Mouse (Mus musculus): ENCODE data around the gene Fxyd6. TPM values are rescaled to one million over a fixed set of nuclear protein-coding genes. Genes with fewer than 3 reads are reported as not detected.

Fxyd6 gene
- total and polyA plus RNA-seq, 2 experiments = 0.46 to 0.56 TPM

- 8% methylated on average over 26 of the region's 26 CpGs for WGBS
- Histone ChIP-seq H3K79me2 (ENCODE audit: control insufficient read depth, insufficient read depth, low read length) (no peaks in the 10 kb centered on the region), H3K9ac (ENCODE audit: low read depth, low read length) (no peak overlapping the region), H3K27ac (replicated peaks; ENCODE audit: insufficient read depth, low read depth, low read length) (no peak overlapping the region), H3K4me1 (ENCODE audit: control insufficient read depth, insufficient read depth, low read length) (no peaks in the 10 kb centered on the region), H3K27me3 (ENCODE audit: control insufficient read depth, insufficient read depth, low read length) (peaks cover 14% of the 10 kb centered on the region; the same call in 1 of the 2 replicates), H3K4me3 (ENCODE audit: insufficient read depth, low read depth, low read length) (no peak overlapping the region), H3K36me3 (ENCODE audit: control insufficient read depth, insufficient read depth, low read length) (no peaks in the 10 kb centered on the region)
- DNase-seq (ENCODE audit: extremely low read depth, low read depth, low spot score) = no peak
- TF ChIP-seq POLR2A (IDR thresholded peaks at IDR 0.05; ENCODE audit: extremely low read depth, insufficient read depth, low read length) (no peak), CTCF (IDR thresholded peaks at IDR 0.05; ENCODE audit: low read depth, low read length) (no peak)
Observed at GRCm38 (mm10) chr9:45431150-45431549, 61.2 kb downstream of the Fxyd6 start.

DNA sequence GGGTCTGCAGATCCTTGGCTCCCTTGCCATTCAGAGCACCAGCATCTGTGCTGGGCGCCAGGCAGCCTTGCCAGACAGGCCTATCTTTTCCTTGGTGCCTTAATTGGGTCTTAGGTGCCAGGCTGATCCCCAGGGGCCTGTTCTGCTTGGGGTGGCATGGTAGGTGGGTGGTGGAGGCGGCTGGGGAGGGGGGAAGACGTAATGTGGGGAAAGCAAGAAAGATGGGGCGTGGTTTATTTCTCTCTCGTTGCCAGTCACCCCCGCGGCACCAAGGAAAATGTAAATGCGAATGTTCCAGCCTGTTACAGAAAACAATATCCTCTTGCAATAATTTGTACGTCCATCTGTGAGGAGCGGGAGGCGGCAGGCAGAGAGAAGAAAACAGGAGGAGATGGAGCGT, 62.7 kb downstream of the Fxyd6 start:
- WGBS = 72% methylated on average over 12 of the region's 12 CpGs
- TF ChIP-seq POLR2A (IDR thresholded peaks at IDR 0.05; ENCODE audit: extremely low read depth, insufficient read depth, low read length) (no peak), CTCF (IDR thresholded peaks at IDR 0.05; ENCODE audit: low read depth, low read length) (no peak)
- Histone ChIP-seq H3K27ac (replicated peaks; ENCODE audit: insufficient read depth, low read depth, low read length) (no peak overlapping the region), H3K4me1 (ENCODE audit: control insufficient read depth, insufficient read depth, low read length) (no peaks in the 10 kb centered on the region), H3K27me3 (ENCODE audit: control insufficient read depth, insufficient read depth, low read length) (peaks cover 14% of the 10 kb centered on the region; the same call in 1 of the 2 replicates), H3K9ac (ENCODE audit: low read depth, low read length) (no peak overlapping the region), H3K36me3 (ENCODE audit: control insufficient read depth, insufficient read depth, low read length) (no peaks in the 10 kb centered on the region), H3K4me3 (ENCODE audit: insufficient read depth, low read depth, low read length) (no peak overlapping the region), H3K79me2 (ENCODE audit: control insufficient read depth, insufficient read depth, low read length) (no peaks in the 10 kb centered on the region)
- DNase-seq (ENCODE audit: extremely low read depth, low read depth, low spot score) = no peak

DNA sequence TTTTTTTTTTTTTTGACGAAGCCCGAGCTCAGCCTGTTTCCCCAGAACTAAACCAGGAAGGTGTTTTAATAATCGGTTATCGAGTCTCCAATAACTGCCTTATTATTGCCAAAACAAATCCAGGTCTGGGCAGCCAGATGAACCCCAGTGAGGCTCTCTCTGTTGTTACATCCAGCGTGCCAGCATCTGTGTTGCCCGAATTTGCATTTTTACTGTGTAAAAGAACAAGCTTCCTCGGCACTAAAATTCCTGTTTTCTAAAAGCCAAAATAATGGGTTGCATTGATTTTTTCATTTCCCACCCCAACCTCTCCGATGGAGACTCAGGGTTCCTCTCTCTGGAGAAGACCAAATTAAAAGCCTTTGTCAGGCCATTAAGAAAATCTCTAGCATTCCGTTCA, 63.1 kb downstream of the Fxyd6 start:
- no peak for DNase-seq (ENCODE audit: extremely low read depth, low read depth, low spot score)
- H3K27me3 ChIP-seq (ENCODE audit: control insufficient read depth, insufficient read depth, low read length) = peaks cover 14% of the 10 kb centered on the region; the same call in 1 of the 2 replicates
- no peaks in the 10 kb centered on the region for H3K4me1 ChIP-seq (ENCODE audit: control insufficient read depth, insufficient read depth, low read length)
- TF ChIP-seq POLR2A (IDR thresholded peaks at IDR 0.05; ENCODE audit: extremely low read depth, insufficient read depth, low read length) (no peak), CTCF (IDR thresholded peaks at IDR 0.05; ENCODE audit: low read depth, low read length) (no peak)
- H3K79me2 ChIP-seq (ENCODE audit: control insufficient read depth, insufficient read depth, low read length) = no peaks in the 10 kb centered on the region
- H3K9ac ChIP-seq (ENCODE audit: low read depth, low read length) = no peak overlapping the region
- H3K36me3 ChIP-seq (ENCODE audit: control insufficient read depth, insufficient read depth, low read length) = no peaks in the 10 kb centered on the region
- H3K4me3 ChIP-seq (ENCODE audit: insufficient read depth, low read depth, low read length) = no peak overlapping the region
- H3K27ac ChIP-seq (replicated peaks; ENCODE audit: insufficient read depth, low read depth, low read length) = no peak overlapping the region
- 85% methylated on average over 9 of the region's 9 CpGs for WGBS

DNA sequence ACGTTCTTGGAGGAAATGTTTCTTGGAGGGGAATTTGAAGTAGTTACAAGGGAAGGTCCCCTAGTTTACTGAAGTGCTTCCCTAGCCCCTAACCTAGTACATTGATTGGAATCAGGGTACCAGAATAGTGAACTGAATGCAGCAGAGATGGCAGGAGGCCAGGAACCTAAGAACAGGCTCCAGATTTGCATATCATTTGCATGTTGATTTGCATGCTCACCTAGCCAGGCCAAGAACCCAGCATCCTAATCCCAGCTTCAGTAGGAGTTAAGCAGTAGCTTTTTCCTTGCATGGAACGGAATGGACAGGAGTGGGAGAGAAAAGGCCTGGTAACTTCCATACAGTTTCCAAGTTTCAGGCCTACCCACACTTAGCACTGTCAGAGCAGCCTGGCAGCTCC, 64.2 kb downstream of the Fxyd6 start:
- no peak for TF ChIP-seq CTCF (IDR thresholded peaks at IDR 0.05; ENCODE audit: low read depth, low read length)
- TF ChIP-seq POLR2A (IDR thresholded peaks at IDR 0.05; ENCODE audit: extremely low read depth, insufficient read depth, low read length) = no peak
- Histone ChIP-seq H3K4me3 (ENCODE audit: insufficient read depth, low read depth, low read length) (no peak overlapping the region), H3K79me2 (ENCODE audit: control insufficient read depth, insufficient read depth, low read length) (no peaks in the 10 kb centered on the region), H3K27me3 (ENCODE audit: control insufficient read depth, insufficient read depth, low read length) (peaks cover 14% of the 10 kb centered on the region; the same call in 1 of the 2 replicates), H3K36me3 (ENCODE audit: control insufficient read depth, insufficient read depth, low read length) (no peaks in the 10 kb centered on the region), H3K9ac (ENCODE audit: low read depth, low read length) (no peak overlapping the region), H3K27ac (replicated peaks; ENCODE audit: insufficient read depth, low read depth, low read length) (no peak overlapping the region), H3K4me1 (ENCODE audit: control insufficient read depth, insufficient read depth, low read length) (no peaks in the 10 kb centered on the region)
- 76% methylated on average over 2 of the region's 2 CpGs for WGBS
- DNase-seq (ENCODE audit: extremely low read depth, low read depth, low spot score) = no peak

DNA sequence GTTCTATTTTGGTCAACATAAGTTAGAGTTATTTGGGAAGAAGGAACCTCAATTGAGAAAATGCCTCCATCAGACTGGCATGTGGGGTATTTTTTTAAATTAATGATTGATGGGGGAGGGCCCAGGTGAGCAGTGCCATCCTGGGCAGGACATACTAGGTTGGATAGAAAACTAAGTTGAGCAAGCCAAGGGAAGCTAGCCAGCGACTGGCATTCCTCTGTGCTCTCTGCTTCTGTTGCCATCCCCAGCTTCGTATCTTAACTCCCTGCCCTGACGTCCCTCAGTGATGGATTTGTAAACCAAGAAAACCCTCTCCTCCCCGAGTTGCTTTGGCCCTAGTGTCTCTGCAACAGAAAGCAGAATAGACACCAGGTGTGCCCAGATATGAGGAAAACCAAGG, 69.0 kb downstream of the Fxyd6 start:
- Histone ChIP-seq H3K9ac (ENCODE audit: low read depth, low read length) (no peak overlapping the region), H3K4me3 (ENCODE audit: insufficient read depth, low read depth, low read length) (no peak overlapping the region), H3K79me2 (ENCODE audit: control insufficient read depth, insufficient read depth, low read length) (no peaks in the 10 kb centered on the region), H3K27me3 (ENCODE audit: control insufficient read depth, insufficient read depth, low read length) (no peaks in the 10 kb centered on the region), H3K36me3 (ENCODE audit: control insufficient read depth, insufficient read depth, low read length) (no peaks in the 10 kb centered on the region), H3K4me1 (ENCODE audit: control insufficient read depth, insufficient read depth, low read length) (no peaks in the 10 kb centered on the region), H3K27ac (replicated peaks; ENCODE audit: insufficient read depth, low read depth, low read length) (no peak overlapping the region)
- TF ChIP-seq CTCF (IDR thresholded peaks at IDR 0.05; ENCODE audit: low read depth, low read length) (no peak), POLR2A (IDR thresholded peaks at IDR 0.05; ENCODE audit: extremely low read depth, insufficient read depth, low read length) (no peak)
- WGBS = 62% methylated on average over 4 of the region's 4 CpGs
- DNase-seq (ENCODE audit: extremely low read depth, low read depth, low spot score) = no peak

DNA sequence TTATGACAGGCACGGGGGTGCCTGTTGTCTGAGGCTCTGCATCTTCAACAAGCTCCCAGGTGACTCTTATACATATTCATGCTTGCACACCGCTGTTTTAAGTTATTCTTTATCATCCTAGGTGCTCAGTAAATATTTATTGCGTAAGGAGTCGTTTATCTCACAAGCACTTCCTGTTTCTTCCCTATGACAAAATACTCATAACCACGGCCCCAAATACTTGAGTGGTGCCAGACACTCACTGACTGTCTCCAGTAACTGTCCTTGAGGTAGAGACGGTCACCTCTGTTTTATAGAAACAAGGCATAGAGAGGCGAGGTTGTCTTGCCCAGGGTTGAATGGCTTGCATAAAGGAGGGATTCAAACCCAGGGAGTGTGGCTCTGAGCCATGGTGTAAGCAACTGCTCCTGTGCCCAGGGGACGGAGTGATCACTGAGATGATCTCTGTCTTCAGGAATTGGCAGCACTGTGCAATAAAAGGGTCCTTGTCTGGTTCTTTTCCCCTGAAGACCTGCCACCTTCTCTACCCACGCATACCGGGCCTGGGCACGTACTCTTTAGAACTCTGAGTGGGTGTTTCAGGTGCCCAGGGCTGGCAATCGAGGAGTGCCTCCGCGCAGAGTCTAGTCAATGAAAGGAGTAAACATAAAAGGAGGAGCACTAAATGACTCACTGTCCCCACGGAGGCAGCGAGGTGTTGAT, 70.2 kb downstream of the Fxyd6 start:
- Histone ChIP-seq H3K9ac (ENCODE audit: low read depth, low read length) (no peak overlapping the region), H3K36me3 (ENCODE audit: control insufficient read depth, insufficient read depth, low read length) (no peaks in the 10 kb centered on the region), H3K27ac (replicated peaks; ENCODE audit: insufficient read depth, low read depth, low read length) (no peak overlapping the region), H3K4me3 (ENCODE audit: insufficient read depth, low read depth, low read length) (no peak overlapping the region), H3K4me1 (ENCODE audit: control insufficient read depth, insufficient read depth, low read length) (no peaks in the 10 kb centered on the region), H3K27me3 (ENCODE audit: control insufficient read depth, insufficient read depth, low read length) (no peaks in the 10 kb centered on the region), H3K79me2 (ENCODE audit: control insufficient read depth, insufficient read depth, low read length) (no peaks in the 10 kb centered on the region)
- TF ChIP-seq CTCF (IDR thresholded peaks at IDR 0.05; ENCODE audit: low read depth, low read length) = no peak
- DNase-seq (ENCODE audit: extremely low read depth, low read depth, low spot score) = no peak
- 68% methylated on average over 16 of the region's 16 CpGs for WGBS

Data from liver, adult 2 months (tissue).